Mouse (Mus musculus): ENCODE results near the gene Zkscan17.

Zkscan17 gene

GRCm38 (mm10) chr11:59518226-59518625 lies 8.3 kb downstream of the Zkscan17 start:
- no peak for DNase-seq (ENCODE audit: low spot score in 2 of 2)

GRCm38 (mm10) chr11:59517441-59517840 lies 9.1 kb downstream of the Zkscan17 start:
- no peak for DNase-seq (ENCODE audit: low spot score in 2 of 2)

GRCm38 (mm10) chr11:59514789-59515188 lies 11.8 kb downstream of the Zkscan17 start:
- DNase-seq (ENCODE audit: low spot score in 2 of 2), result no peak

GRCm38 (mm10) chr11:59514381-59514780 lies 12.2 kb downstream of the Zkscan17 start:
- DNase-seq (ENCODE audit: low spot score in 2 of 2), result no peak

- DNase-seq (ENCODE audit: low spot score in 2 of 2), result no peak
These were observed 13.0 kb downstream of the Zkscan17 start for GRCm38 (mm10) chr11:59513556-59513955.

GRCm38 (mm10) chr11:59512733-59513132 lies 13.8 kb downstream of the Zkscan17 start:
- DNase-seq (ENCODE audit: low spot score in 2 of 2), result no peak

GRCm38 (mm10) chr11:59511558-59511957 lies 15.0 kb downstream of the Zkscan17 start:
- no peak for DNase-seq (ENCODE audit: low spot score in 2 of 2)

GRCm38 (mm10) chr11:59506713-59507074 lies 19.9 kb downstream of the Zkscan17 start:
- DNase-seq (ENCODE audit: low spot score in 2 of 2), result no peak

- peak; percentile 72 to 74 for DNase-seq (ENCODE audit: low spot score in 2 of 2)
These were observed 20.5 kb downstream of the Zkscan17 start for GRCm38 (mm10) chr11:59505839-59506712.

GRCm38 (mm10) chr11:59505351-59505838 lies 21.2 kb downstream of the Zkscan17 start:
- DNase-seq (ENCODE audit: low spot score in 2 of 2), result peak; percentile 23 to 54

GRCm38 (mm10) chr11:59501978-59502700 lies 24.4 kb downstream of the Zkscan17 start:
- no peak for DNase-seq (ENCODE audit: low spot score in 2 of 2)

- DNase-seq (ENCODE audit: low spot score in 2 of 2), result no peak
These were observed 28.8 kb downstream of the Zkscan17 start for GRCm38 (mm10) chr11:59497747-59498146.

GRCm38 (mm10) chr11:59496672-59497310 lies 29.8 kb downstream of the Zkscan17 start:
- no peak for DNase-seq (ENCODE audit: low spot score in 2 of 2)

- DNase-seq (ENCODE audit: low spot score in 2 of 2), result no peak
These were observed 40.3 kb downstream of the Zkscan17 start for GRCm38 (mm10) chr11:59486222-59486621.

GRCm38 (mm10) chr11:59485641-59486040 lies 40.9 kb downstream of the Zkscan17 start:
- no peak for DNase-seq (ENCODE audit: low spot score in 2 of 2)

- DNase-seq (ENCODE audit: low spot score in 2 of 2), result peak in 1 of 2 experiments; percentile 23
These were observed 43.3 kb downstream of the Zkscan17 start for GRCm38 (mm10) chr11:59483212-59483611.

GRCm38 (mm10) chr11:59477240-59477639 lies 49.3 kb downstream of the Zkscan17 start:
- DNase-seq (ENCODE audit: low spot score in 2 of 2), result no peak

GRCm38 (mm10) chr11:59472326-59472677 lies 54.2 kb downstream of the Zkscan17 start, which contains the start of gene Zfp867:
Zfp867 (minus strand) TSS chr11:59472474.
- peak; percentile 83 to 89 for DNase-seq (ENCODE audit: low spot score in 2 of 2)

- DNase-seq (ENCODE audit: low spot score in 2 of 2), result no peak
These were observed 54.9 kb downstream of the Zkscan17 start for GRCm38 (mm10) chr11:59471413-59472325.

GRCm38 (mm10) chr11:59460459-59460858 lies 66.1 kb downstream of the Zkscan17 start:
- DNase-seq (ENCODE audit: low spot score in 2 of 2), result no peak

- DNase-seq (ENCODE audit: low spot score in 2 of 2), result no peak
These were observed 67.6 kb downstream of the Zkscan17 start for GRCm38 (mm10) chr11:59458973-59459372.

Measured in natural killer cell, adult 2 months (primary cell).